Mouse (Mus musculus) ES-E14 (cell line): ENCODE measurements around the gene Tgif2. TPM values are rescaled to one million over a fixed set of nuclear protein-coding genes. Genes with fewer than 3 reads are reported as not detected.

ENCODE experiments used
- DNase-seq: peaks from one replicate; pipeline ENCODE4 v3.0.0-alpha.2; 2013; ENCODE audit warnings: low read depth, low spot score
- H3K27ac ChIP-seq: 2 replicates; pipeline ENCODE4 v1.5.1; 2012; ENCODE audit warnings: low read depth, mild to moderate bottlenecking, low read length, moderate library complexity, mixed read lengths; ENCODE audit not compliant: poor library complexity, insufficient read depth, severe bottlenecking
- H3K36me3 ChIP-seq: 2 replicates; pipeline ENCODE4 v1.6.1; 2012; ENCODE audit warnings: mild to moderate bottlenecking, low read length, moderate library complexity, mixed read lengths; ENCODE audit not compliant: control insufficient read depth, poor library complexity, insufficient read depth, severe bottlenecking
- H3K4me1 ChIP-seq, 2 experiments: fragments of 150-350 bp in 1 of 2; sonication (generic) in 1 of 2; 2 replicates each; pipeline ENCODE4 v1.6.1; 2012; ENCODE audit warnings: low read length in 2 of 2, mild to moderate bottlenecking in 1 of 2, mixed read lengths in 1 of 2; ENCODE audit not compliant: control insufficient read depth in 2 of 2, insufficient read depth in 2 of 2, poor library complexity in 1 of 2
- H3K4me3 ChIP-seq, 2 experiments: fragments of 150-350 bp in 1 of 2; sonication (generic) in 1 of 2; 2 replicates each; pipeline ENCODE4 v1.5.1; 2012; ENCODE audit warnings: low read length in 2 of 2, low read depth in 1 of 2, mild to moderate bottlenecking in 1 of 2, mixed read lengths in 1 of 2; ENCODE audit not compliant: insufficient read depth in 1 of 2, poor library complexity in 1 of 2, severe bottlenecking in 1 of 2
- H3K9ac ChIP-seq: 2 replicates; pipeline ENCODE4 v1.6.1; 2012; ENCODE audit warnings: low read depth, mild to moderate bottlenecking, low read length, mixed read lengths; ENCODE audit not compliant: poor library complexity, insufficient read depth, severe bottlenecking
- H3K9me3 ChIP-seq: fragments of 150-350 bp; sonication (generic); 2 replicates; pipeline ENCODE4 v1.6.1; 2012; ENCODE audit warnings: low read depth, mild to moderate bottlenecking, low read length; ENCODE audit not compliant: control insufficient read depth, insufficient read depth
- CHD2 ChIP-seq: IDR thresholded peaks from 2 replicates; pipeline ENCODE4 v1.6.1; 2014; ENCODE audit warnings: mild to moderate bottlenecking, low read depth, low read length, inconsistent platforms
- HCFC1 ChIP-seq: IDR thresholded peaks from 2 replicates; pipeline ENCODE4 v1.6.1; 2012; ENCODE audit warnings: low read length, inconsistent platforms, borderline replicate concordance; ENCODE audit not compliant: insufficient read depth
- MAFK ChIP-seq: IDR thresholded peaks from 2 replicates; pipeline ENCODE4 v1.6.1; 2014; ENCODE audit warnings: mild to moderate bottlenecking, low read depth, low read length, inconsistent platforms; ENCODE audit not compliant: insufficient read depth
- ZC3H11A ChIP-seq: IDR thresholded peaks from 2 replicates; pipeline ENCODE4 v1.6.1; 2012; ENCODE audit warnings: low read depth, mild to moderate bottlenecking, inconsistent platforms, low read length, borderline replicate concordance
- ZNF384 ChIP-seq: IDR thresholded peaks from 2 replicates; pipeline ENCODE4 v1.6.1; 2012; ENCODE audit warnings: low read depth, low read length, inconsistent platforms
- in situ Hi-C, 2 experiments: fragments of 600-800 bp; cut with MboI; formaldehyde crosslinking; loops; one replicate each; pipeline ENCODE4 v1.15.1; 2025; ENCODE audit warnings: low sequenced_read_pairs in 2 of 2, inconsistent platforms in 1 of 2; ENCODE audit not compliant: unreplicated experiment in 2 of 2
- total RNA-seq: library from RNA; depleted of rRNA; stranded (reverse); fragments of 300-350 nt; gene quantifications from 2 replicates; pipeline ENCODE4 v1.2.3, GENCODE M21; 2012

The Tgif2 gene
- total RNA-seq, 1 experiment, result 32.2 TPM

GRCm38 (mm10) chr2:156870519-156870918 is 30.7 kb downstream of the Tgif2 start:
- TF ChIP-seq HCFC1, result no peak
- TF ChIP-seq CHD2, result no peak
- no peak for DNase-seq
- Histone ChIP-seq H3K36me3 (peaks cover 32% of the 10 kb centered on the region), H3K9ac (no peak overlapping the region), H3K27ac (no peak overlapping the region), H3K4me3 (no peak overlapping the region), H3K4me1 (peaks cover 2 to 5% of the 10 kb centered on the region in 2 experiments; a peak in 1 of 4 replicates), H3K9me3 (no peaks in the 10 kb centered on the region)
- in situ Hi-C loops, result no loop called here

- DNase-seq, result peak; percentile 40
- Histone ChIP-seq H3K9me3 (no peaks in the 10 kb centered on the region), H3K36me3 (peaks cover 20% of the 10 kb centered on the region), H3K27ac (no peak overlapping the region), H3K9ac (no peak overlapping the region), H3K4me3 (no peak overlapping the region), H3K4me1 (peaks cover 2 to 5% of the 10 kb centered on the region in 2 experiments; a peak in 1 of 4 replicates)
- TF ChIP-seq CHD2, result no peak
- TF ChIP-seq ZNF384, result no peak
- no peak for TF ChIP-seq HCFC1
- TF ChIP-seq MAFK, result no peak
- no peak; the same call in 1 of the 2 replicates for TF ChIP-seq ZC3H11A
- in situ Hi-C loops, result no loop called here
These were observed 33.8 kb downstream of the Tgif2 start for GRCm38 (mm10) chr2:156873629-156874028.

GRCm38 (mm10) chr2:156874047-156874759 is 34.4 kb downstream of the Tgif2 start:
- Histone ChIP-seq H3K9me3 (no peaks in the 10 kb centered on the region), H3K36me3 (peaks cover 17% of the 10 kb centered on the region), H3K4me3 (no peak overlapping the region), H3K27ac (no peak overlapping the region), H3K9ac (no peak overlapping the region), H3K4me1 (peaks cover 2 to 5% of the 10 kb centered on the region in 2 experiments; a peak in 1 of 4 replicates)
- in situ Hi-C loops, result no loop called here
- TF ChIP-seq CHD2 (no peak), ZC3H11A (no peak), HCFC1 (no peak), ZNF384 (no peak), MAFK (no peak)
- no peak for DNase-seq

GRCm38 (mm10) chr2:156874760-156875510 is 35.1 kb downstream of the Tgif2 start:
- no peak overlapping the region for H3K27ac ChIP-seq
- H3K4me3 ChIP-seq, result no peak overlapping the region
- in situ Hi-C loops, result no loop called here
- no peak overlapping the region for H3K9ac ChIP-seq
- TF ChIP-seq MAFK (no peak), CHD2 (no peak), HCFC1 (no peak)
- peaks cover 2 to 4% of the 10 kb centered on the region in 2 experiments; a peak in 1 of 4 replicates for H3K4me1 ChIP-seq
- no peaks in the 10 kb centered on the region for H3K9me3 ChIP-seq
- no peak for DNase-seq
- peaks cover 17% of the 10 kb centered on the region for H3K36me3 ChIP-seq
